Mouse (Mus musculus) thymus, postnatal 10 days (tissue): ENCODE measurements around the gene Zfp872.
"Not testable (repeated sequence)": the region's sequence is repeated elsewhere in the genome, so short reads cannot be mapped to it uniquely, and the experiment has no call there.

Experiments
- DNase-seq, 2 experiments: peaks; one replicate each; pipeline ENCODE4 v3.0.0; 2021; ENCODE audit warnings: low spot score in 2 of 2

The Zfp872 gene

GRCm38 (mm10) chr9:22188025-22188611, at the start of gene Zfp872:
Zfp872 (plus strand) TSS chr9:22188090.
- no peak for DNase-seq

- DNase-seq = no peak
Observed at GRCm38 (mm10) chr9:22138480-22138879, 49.4 kb upstream of the Zfp872 start.

DNA sequence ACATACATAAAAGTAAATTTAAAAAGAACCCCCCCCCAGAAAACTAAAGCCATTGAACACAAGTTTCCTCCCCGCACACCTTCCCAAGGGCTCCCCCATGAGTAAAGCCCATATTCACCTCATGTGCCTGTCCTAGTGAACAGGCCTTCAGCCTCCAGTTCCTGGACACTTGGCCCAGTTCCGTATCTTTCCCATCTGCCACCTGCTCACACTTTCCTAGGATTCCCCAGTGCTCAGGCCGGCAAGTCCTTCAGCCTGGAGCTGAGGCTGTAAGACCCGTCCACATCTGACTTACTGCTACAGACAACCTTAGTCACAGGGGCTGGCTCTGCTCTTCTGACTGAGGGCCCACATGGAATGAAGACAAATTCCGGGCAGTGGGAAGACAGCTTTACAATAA, 48.1 kb upstream of the Zfp872 start:
- no peak for DNase-seq

DNA sequence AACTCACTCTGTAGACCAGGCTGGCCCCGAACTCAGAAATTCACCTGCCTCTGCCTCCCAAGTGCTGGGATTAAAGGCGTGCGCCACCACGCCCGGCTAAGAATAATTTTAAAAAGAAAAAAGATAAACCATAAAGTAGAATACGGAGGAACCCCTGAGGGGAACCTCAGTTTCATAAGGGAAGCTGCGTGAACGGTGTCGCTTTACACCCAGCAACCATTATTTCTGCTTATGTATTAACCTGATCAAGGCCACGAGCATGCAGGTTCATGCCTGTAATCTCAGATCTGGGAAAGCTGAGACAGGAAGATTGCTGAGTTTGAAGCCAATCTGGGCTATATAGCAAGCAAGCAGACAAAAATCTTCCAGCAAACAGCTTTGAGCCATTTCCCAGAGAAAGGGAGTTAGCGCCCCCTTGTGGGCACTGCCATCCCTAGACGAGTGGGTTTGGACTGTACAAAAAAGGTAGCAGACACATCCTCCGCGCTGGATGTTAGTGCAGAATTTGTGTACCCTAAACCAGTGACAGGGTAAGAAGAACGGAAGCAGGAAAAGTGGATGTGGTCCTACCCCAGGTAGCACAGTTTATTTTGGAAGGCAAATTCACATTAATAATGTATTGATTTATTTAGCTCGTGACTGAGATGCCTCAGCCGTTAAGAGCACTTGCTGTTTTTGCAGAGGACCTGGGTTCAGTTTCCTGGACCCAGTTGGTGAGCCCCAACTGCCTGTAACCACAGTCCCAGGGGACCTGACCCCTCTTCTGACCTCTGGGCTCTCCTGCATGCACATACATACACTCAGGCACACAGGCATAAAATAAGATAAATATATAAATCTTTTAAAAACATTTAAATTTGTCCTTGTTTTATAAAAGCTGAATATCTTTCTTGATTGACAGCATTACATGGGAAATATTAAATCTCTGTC, 44.5 kb upstream of the Zfp872 start:
- peak; percentile 79 to 94 for DNase-seq

DNA sequence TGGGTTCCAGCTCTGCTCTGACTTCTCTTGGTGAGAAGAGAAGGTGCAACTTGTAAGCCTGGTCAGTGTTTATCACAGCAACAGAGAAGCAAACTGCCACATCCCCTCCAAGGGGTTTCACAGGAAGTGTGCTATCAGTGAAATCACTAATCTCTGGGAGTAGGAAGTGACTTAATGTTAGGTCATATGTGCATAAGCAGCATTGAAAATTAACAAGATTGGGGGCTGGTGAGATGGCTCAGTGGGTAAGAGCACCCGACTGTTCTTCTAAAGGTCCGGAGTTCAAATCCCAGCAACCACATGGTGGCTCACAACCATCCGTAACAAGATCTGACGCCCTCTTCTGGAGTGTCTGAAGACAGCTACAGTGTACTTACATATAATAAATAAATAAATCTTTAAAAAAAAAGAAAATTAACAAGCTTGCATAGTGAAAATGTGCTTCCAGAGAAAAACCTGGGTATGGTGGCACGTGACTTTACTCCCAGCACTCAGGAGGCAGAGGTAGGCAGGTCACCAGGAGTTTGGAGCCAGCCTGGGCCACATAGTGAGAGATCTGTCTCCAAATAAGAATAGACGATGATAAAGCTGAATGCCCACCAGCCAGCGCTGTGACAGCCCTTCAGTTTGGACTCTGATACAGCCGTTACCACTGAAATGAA, 43.5 kb upstream of the Zfp872 start:
- no peak for DNase-seq

DNA sequence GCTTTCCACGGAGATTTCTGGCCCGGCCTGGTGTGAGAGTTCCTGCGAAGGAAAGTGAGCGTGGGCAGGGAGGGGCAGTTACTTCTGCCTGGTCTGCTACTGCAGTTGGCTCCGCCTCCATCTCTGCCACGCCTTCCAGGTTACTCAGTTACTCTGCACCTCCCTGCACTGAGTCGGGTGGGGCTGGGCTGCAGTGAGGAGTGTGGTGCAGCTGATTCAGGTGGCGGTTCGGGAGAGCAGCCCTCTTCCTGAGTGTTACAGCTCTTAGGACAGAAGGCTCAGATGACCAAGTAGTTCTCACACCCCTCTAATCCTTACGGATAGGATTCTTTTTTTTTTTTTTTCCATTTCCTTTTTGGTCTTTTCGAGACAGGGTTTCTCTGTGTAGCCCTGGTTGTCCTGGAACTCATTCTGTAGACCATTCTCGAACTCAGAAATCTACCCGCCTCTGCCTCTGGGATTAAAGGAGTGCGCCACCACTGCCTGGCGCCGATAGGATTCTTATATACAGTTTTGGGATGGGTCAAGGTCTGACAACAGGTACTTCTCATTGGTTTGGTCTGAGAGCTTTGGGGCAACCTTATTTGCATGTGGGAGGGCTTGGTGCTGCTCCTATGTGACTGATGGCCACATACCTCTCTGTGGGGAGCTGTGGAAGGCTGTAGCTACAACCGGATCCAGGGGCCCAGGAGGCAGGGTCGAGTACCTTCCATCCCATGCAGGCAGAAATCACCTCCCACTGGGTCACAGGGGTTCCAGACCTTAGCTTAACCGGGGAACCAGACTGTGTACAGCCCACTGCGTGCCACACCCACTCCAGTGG, 38.3 kb upstream of the Zfp872 start:
- DNase-seq = no peak

DNA sequence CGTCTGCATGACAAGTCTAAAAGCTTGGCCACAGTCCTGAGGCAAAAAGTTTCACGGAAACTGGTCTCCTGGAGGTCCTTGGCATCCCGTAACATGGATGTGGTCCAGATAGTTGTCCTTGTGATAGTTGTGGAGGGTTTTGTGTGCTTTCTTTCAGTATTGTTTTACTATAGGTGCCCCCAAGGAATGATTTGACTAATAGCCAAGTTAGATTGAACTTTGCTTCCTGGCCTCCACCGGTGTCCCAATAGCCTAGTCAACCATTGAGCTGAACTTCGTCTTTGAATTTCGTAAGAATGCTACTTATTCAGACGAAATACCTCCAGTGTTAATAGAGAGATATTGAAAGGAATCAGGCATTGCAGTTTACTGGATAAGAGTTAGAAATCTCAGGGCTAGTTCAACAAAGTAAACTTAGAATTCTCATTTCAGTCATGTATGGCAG, 37.6 kb upstream of the Zfp872 start:
- DNase-seq = not testable (repeated sequence)

DNA sequence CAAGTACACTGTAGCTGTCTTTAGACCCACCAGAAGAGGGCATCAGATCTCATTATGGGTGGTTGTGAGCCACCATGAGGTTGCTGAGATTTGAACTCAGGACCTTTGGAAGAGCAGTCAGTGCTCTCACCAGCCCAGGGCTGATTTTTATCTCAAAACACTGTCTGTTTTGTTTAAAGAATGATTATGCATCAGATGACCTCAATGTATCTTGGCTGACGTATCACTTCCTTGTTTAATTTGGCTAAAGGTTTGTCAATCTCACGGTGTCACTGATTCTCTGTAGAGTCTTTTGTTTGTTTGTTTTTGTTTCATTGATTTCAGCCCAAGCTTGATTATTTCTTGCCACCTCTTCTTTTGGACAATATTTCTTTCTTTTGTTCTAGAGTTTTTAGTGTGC, 36.9 kb upstream of the Zfp872 start:
- no peak for DNase-seq

- no peak for DNase-seq
Observed at GRCm38 (mm10) chr9:22153810-22154209, 34.1 kb upstream of the Zfp872 start.

- DNase-seq = peak; percentile 68 to 86
Observed at GRCm38 (mm10) chr9:22155614-22156013, 32.3 kb upstream of the Zfp872 start.

DNA sequence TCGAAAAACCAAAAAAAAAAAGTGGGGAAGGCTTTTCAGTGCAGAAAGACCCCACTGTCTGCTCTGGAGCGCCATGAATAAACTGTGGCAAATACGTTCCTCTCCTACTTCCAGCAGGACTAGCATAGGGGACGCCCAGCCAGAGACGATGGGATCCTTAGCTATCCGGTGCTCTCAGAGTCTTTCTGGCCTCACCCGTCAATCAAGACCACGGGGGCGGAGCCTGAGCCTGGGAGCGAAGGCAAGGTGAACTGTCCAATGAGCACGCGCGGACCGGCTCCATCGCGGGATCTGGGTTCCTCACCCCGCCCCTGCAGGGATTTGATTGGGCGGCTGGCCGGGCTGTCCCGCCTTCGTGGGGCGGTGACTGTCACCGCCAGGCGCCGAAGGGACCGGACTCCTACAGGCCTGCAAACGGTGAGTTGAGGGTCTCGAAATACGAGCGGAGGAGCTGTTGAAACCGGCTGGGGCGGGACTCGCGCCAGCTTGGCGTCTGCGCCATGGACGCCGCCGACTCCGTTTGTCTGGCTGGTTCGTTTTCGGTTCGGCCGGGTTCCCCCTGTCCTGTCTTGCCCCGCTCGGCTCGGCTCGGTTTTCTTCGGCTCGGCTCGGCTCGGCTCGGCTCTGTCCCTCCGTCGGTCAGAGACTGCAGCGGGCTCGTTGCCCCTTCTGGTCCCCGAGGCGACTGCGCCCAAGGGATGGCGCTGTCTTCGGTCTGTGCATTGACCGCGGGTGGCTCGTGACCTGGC, 31.2 kb upstream of the Zfp872 start, which contains the start of gene Pigyl:
Gene Pigyl, plus strand, starts transcription at position 350 of the 749 bp plus-strand sequence.
- peak; percentile 98 to 99 for DNase-seq

GRCm38 (mm10) chr9:22157516-22158265, 30.2 kb upstream of the Zfp872 start:
- DNase-seq = no peak

DNA sequence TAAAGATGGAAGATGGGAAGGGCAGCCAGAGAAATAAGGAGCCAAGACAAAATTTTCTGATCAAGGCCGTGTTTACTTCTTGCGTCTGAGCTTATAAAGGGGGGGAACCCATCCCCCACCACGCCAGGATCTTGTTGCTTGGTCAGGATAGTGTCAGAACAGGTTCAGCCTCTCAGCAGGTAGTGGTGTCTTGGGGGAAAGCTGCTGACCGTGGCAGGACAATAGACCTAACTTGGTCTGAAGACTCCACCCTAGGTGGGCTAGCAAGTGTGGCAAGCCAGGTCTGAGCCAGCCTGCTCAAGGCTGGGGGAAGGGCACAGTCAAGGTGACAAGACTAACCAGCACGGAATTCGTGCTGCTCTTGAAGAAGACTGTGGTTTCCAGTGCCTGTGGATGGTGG, 26.6 kb upstream of the Zfp872 start:
- DNase-seq = no peak

DNA sequence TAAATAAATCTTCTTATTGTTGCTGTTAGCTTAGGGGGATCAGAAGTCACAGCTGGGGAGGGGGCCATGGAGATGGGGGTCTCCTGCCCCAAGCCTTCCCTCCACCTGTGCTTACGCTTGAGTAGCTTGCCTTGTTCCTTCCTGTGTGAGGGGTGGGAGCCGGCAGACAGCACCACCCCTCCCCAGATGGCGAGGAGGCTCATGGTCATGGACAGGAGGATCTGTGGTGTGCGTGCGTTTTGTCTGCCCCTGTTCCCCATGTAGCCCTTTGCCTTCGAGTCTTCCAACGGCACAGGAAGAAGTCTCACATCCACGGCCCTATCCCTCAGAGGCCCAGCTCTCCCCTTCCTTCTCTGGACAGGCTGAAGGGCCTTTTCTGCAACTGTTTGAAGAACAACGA, 25.6 kb upstream of the Zfp872 start:
- no peak for DNase-seq

DNA sequence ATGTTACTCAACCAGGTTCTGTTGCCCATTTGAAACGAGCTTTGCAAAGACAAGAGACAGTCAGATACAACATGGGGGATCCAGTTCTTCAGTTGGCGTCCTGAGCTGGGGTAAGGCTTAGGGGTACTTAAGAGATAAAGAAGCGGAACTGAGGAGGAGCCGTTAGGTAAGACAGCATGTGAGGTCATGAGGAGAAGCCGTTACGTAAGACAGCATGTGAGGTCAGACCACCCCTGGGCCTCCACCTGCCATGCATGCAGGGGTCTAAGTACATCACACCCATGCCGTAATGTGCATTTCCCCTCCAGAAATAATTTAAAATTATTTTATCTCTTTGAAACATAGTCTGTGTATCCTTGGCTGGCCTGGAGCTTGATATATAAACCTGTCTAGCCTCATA, 25.0 kb upstream of the Zfp872 start:
- no peak for DNase-seq

GRCm38 (mm10) chr9:22164711-22165668, 22.9 kb upstream of the Zfp872 start:
- peak in 1 of 2 experiments; percentile 37 for DNase-seq

DNA sequence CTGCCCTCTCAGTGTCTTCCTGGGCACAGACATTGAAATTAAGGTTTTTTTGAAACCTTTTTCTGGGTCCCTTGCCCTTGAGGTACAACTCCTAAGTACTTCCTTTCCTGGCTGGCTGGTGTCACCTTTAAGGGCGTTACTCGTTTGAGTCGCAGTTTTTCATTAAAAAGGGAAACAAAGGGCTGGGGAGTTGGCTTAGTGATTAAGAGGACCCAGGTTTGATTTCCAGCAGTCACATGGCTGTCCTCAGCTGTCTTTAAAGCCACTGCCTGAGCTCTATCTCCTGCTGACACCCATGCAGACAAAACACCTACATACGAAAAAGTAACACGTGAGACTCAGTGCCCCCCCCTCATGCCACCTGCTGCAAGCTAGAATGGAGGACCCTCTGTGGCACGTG, 21.9 kb upstream of the Zfp872 start:
- DNase-seq = no peak

- DNase-seq = no peak
Observed at GRCm38 (mm10) chr9:22166686-22167085, 21.2 kb upstream of the Zfp872 start.

DNA sequence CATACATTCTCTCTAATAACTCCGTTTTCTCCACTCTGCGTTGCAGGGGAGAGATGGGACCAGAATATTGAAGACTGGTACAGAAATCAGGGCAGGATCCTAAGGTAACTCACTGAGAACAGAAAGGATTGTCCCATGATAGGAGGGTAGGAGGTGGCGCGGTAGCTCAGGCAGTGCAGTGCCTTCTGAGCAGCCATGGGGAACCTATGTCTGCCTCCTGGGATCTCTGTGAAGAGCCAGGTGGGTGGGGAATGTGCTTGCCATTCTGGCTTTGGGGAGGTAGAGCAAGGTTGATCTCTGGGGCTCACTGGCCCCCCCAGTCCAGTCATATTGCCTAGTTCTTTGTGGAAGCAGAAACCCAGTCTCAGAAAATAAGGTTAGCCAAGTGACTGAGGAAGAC, 20.1 kb upstream of the Zfp872 start:
- DNase-seq = no peak
